Mouse (Mus musculus): ENCODE data around the gene Plekha5. TPM values are rescaled to one million over a fixed set of nuclear protein-coding genes. Genes with fewer than 3 reads are reported as not detected.
"Not testable (repeated sequence)": the region's sequence is repeated elsewhere in the genome, so short reads cannot be mapped to it uniquely, and the experiment has no call there.

Plekha5 gene
- polyA plus RNA-seq, 1 experiment from 2014 or later, result 51.5 TPM

DNA sequence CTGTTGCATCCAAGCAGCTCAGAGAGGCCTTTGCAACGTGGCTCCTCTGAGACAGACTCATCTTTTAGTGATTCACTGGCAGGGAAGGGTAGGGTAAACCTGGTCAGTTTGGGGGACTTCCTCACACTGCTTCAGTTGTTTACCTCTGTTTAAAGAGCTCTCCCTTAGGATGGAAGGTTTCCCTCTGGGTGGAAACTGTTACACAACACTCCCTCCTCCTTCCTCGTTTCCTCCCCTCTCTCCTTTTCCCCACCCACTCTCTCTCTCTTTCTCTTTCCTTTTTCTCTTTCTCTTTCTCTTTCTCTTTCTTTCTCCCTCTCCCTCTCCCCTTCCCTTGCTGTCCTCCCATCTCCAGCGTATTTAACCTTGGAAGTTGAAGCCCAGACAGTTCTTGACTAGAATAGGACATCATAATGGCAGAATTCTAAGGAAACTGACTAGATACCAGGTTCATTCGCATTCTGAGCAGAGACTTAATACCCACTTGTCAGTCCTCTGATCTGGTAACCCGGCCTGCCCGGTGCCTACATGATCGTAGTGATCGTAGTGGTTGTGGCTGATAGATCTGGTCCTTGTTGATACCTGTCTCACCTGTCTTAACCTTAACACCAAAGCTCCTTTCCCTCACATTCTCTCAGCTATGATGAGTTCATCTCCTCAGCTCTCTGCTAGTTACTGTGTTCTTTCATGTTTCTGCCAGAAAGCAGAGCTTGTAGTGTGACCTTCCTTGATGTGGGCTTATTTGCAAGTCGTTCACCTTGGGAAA is 137.5 kb downstream of the Plekha5 start:
- Histone ChIP-seq H3K4me2 (replicated peaks) (no peak overlapping the region), H3K9ac (no peak overlapping the region), H3K4me1 (no peaks in the 10 kb centered on the region), H3K4me3 (replicated peaks) (no peak overlapping the region), H3K9me3 (replicated peaks) (no peaks in the 10 kb centered on the region), H3K27me3 (no peaks in the 10 kb centered on the region), H3K27ac (replicated peaks) (no peak overlapping the region), H3K36me3 (peaks cover 11% of the 10 kb centered on the region)
- WGBS, result 80% methylated on average over 9 of the region's 9 CpGs
- ATAC-seq (ENCODE audit: insufficient number of reproducible peaks, low FRiP score, low TSS enrichment, low read depth), result no peak

DNA sequence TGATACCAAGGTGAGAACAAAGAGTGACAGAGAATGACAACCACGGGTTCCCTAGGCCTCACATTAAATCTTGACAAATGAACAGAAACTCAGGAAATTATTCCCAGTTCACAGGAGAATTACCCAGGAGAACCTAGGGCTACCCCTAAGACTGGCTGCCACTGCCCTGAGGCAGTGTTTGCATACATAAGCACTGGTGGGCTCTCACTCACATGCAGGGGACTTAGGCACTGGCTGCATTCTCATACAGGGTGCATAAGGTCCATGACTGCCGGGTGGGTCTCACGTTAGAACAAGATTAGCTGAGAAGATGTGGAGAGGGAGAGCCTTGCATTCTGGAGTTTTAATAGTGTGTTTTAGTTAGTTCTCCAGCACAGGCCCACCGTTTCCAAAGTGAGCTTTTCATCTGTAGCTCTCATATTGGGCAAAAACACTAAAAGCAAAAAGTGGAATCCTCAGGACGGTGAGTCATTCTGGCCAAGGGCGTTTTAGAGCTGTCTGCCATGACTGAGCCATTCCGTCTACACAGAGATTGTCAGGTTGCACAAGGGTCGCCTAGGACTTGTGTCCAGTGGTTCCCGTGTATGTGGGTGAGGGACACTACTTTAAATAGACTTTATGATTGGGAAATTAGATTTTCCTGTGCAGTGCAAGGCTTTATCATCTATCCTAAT is 138.2 kb downstream of the Plekha5 start:
- Histone ChIP-seq H3K4me1 (no peaks in the 10 kb centered on the region), H3K4me2 (replicated peaks) (no peak overlapping the region), H3K4me3 (replicated peaks) (no peak overlapping the region), H3K36me3 (peaks cover 11% of the 10 kb centered on the region), H3K27me3 (no peaks in the 10 kb centered on the region), H3K9ac (no peak overlapping the region), H3K27ac (replicated peaks) (no peak overlapping the region), H3K9me3 (replicated peaks) (no peaks in the 10 kb centered on the region)
- no peak for ATAC-seq (ENCODE audit: insufficient number of reproducible peaks, low FRiP score, low TSS enrichment, low read depth)
- 80% methylated on average over 9 of the region's 9 CpGs for WGBS

DNA sequence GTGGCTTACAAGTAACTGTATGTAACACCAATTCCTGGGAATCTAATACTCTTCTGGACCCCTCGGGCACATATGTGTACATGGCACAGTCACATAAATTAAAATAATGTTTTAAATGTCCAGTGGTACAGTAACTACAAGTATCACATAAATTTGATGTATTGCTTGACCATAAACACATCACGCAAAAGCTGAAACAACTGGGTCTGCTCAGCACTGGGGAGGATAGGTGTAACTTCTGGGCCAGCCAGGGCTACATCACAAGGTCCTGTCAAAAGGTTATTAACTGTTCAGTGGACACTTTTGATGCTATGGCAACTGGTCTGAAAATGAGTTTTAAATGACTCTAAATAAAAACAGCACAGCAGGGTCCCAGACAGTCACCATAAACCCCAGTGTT is 143.3 kb downstream of the Plekha5 start:
- Histone ChIP-seq H3K9me3 (replicated peaks) (no peaks in the 10 kb centered on the region), H3K4me3 (replicated peaks) (no peak overlapping the region), H3K27me3 (no peaks in the 10 kb centered on the region), H3K4me2 (replicated peaks) (no peak overlapping the region), H3K4me1 (no peaks in the 10 kb centered on the region), H3K9ac (no peak overlapping the region), H3K36me3 (peaks cover 22% of the 10 kb centered on the region), H3K27ac (replicated peaks) (no peak overlapping the region)
- 88% methylated on average over 2 of the region's 2 CpGs for WGBS
- no peak for ATAC-seq (ENCODE audit: insufficient number of reproducible peaks, low FRiP score, low TSS enrichment, low read depth)

DNA sequence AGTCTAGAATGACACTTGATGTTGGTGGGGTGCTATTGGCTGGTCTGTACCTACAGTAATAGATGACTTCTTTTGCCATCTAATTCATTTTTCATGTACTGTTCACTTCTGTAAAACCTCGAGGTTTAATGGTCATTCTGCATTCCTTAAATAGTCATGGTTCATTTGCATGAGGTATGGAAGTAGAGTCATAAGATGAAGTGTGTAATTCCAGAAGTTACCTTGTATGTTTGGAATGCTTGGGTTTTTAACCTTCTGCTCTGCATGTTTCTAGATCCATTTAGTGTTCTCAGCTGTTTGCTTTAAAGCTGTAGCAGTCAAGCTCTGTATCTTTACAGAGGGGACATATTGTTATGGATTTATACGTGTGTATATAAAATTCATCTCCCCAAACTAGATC is 144.0 kb downstream of the Plekha5 start:
- ATAC-seq (ENCODE audit: insufficient number of reproducible peaks, low FRiP score, low TSS enrichment, low read depth), result no peak
- H3K36me3 ChIP-seq, result peaks cover 29% of the 10 kb centered on the region
- no peak overlapping the region for H3K9ac ChIP-seq
- WGBS, result 53% methylated on average over 2 of the region's 2 CpGs
- H3K27me3 ChIP-seq, result no peaks in the 10 kb centered on the region
- H3K9me3 ChIP-seq (replicated peaks), result no peaks in the 10 kb centered on the region
- H3K4me3 ChIP-seq (replicated peaks), result no peak overlapping the region
- H3K4me1 ChIP-seq, result no peaks in the 10 kb centered on the region
- no peak overlapping the region for H3K27ac ChIP-seq (replicated peaks)
- H3K4me2 ChIP-seq (replicated peaks), result no peak overlapping the region

DNA sequence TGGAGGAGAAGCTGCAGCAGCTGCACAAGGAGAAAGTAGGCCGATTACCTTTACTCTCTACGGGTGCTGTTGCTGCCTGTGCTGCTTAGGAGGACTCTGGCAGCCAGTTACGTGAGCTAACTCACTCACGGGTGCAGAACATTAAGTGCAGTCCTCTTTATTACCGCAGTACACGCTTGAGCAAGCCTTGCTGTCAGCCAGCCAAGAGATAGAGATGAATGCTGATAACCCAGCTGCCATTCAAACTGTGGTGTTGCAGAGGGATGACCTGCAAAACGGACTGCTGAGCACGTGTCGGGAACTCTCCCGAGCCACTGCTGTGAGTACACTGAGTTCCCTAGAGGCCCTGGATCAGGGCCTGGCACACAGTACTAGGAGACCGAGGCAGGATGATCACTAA is 146.3 kb downstream of the Plekha5 start:
- no peaks in the 10 kb centered on the region for H3K9me3 ChIP-seq (replicated peaks)
- no peak overlapping the region for H3K9ac ChIP-seq
- H3K27me3 ChIP-seq, result no peaks in the 10 kb centered on the region
- H3K4me3 ChIP-seq (replicated peaks), result no peak overlapping the region
- WGBS, result 73% methylated on average over 11 of the region's 11 CpGs
- no peak for ATAC-seq (ENCODE audit: insufficient number of reproducible peaks, low FRiP score, low TSS enrichment, low read depth)
- H3K27ac ChIP-seq (replicated peaks), result no peak overlapping the region
- H3K4me2 ChIP-seq (replicated peaks), result no peak overlapping the region
- no peaks in the 10 kb centered on the region for H3K4me1 ChIP-seq
- H3K36me3 ChIP-seq, result peaks cover 47% of the 10 kb centered on the region

DNA sequence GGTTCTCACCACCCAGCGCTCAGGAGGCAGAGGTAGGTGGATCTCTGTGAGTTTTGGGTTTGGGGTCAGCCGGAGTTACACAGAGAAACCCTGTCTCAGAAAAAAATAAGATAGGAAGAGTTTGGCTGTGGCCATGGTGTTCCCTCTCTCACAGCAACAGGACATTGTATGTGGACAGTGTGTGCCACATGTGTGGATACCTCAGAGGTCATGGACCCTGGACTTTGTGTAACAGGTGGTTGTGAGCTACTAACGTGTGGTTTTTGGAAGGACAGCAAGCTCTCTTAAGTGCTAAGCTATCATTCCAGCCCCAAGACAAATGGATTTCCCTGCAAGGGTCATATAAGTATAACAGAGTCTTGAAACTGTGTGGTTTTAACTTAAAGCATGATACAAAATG is 151.1 kb downstream of the Plekha5 start:
- H3K36me3 ChIP-seq, result peaks cover 52% of the 10 kb centered on the region
- WGBS, result 93% methylated on average over 3 of the region's 3 CpGs

DNA sequence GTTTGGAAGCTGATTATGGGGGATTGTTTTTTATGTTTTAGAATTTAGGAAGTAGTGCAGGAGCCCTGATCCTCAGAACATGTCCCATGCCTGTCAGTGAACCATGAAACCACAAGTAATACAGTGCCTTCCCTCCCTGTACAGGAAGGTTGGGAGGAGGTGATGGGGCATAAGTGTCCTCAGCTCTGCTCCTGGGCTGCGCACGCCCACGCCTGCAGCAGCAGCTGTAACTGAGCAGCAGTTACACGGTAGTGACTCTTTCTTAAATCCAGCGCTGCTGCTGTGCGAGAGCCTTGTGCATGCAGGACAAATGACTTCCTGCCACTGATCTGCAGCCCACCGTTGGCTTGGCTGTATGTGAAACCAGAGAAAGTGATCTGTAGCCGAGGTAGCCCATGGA is 152.3 kb downstream of the Plekha5 start:
- Histone ChIP-seq H3K9me3 (replicated peaks) (no peaks in the 10 kb centered on the region), H3K4me2 (replicated peaks) (no peak overlapping the region), H3K9ac (no peak overlapping the region), H3K4me3 (replicated peaks) (no peak overlapping the region), H3K27me3 (no peaks in the 10 kb centered on the region), H3K4me1 (no peaks in the 10 kb centered on the region), H3K27ac (replicated peaks) (no peak overlapping the region), H3K36me3 (peaks cover 44% of the 10 kb centered on the region)
- no peak for ATAC-seq (ENCODE audit: insufficient number of reproducible peaks, low FRiP score, low TSS enrichment, low read depth)
- 68% methylated on average over 8 of the region's 8 CpGs for WGBS

More for the DNA sequence above, 151.1 kb downstream of the Plekha5 start:
- Histone ChIP-seq H3K9ac (no peak overlapping the region), H3K4me3 (replicated peaks) (no peak overlapping the region), H3K9me3 (replicated peaks) (no peaks in the 10 kb centered on the region), H3K27ac (replicated peaks) (no peak overlapping the region), H3K4me1 (no peaks in the 10 kb centered on the region), H3K27me3 (no peaks in the 10 kb centered on the region), H3K4me2 (replicated peaks) (no peak overlapping the region)
- ATAC-seq (ENCODE audit: insufficient number of reproducible peaks, low FRiP score, low TSS enrichment, low read depth), result no peak

DNA sequence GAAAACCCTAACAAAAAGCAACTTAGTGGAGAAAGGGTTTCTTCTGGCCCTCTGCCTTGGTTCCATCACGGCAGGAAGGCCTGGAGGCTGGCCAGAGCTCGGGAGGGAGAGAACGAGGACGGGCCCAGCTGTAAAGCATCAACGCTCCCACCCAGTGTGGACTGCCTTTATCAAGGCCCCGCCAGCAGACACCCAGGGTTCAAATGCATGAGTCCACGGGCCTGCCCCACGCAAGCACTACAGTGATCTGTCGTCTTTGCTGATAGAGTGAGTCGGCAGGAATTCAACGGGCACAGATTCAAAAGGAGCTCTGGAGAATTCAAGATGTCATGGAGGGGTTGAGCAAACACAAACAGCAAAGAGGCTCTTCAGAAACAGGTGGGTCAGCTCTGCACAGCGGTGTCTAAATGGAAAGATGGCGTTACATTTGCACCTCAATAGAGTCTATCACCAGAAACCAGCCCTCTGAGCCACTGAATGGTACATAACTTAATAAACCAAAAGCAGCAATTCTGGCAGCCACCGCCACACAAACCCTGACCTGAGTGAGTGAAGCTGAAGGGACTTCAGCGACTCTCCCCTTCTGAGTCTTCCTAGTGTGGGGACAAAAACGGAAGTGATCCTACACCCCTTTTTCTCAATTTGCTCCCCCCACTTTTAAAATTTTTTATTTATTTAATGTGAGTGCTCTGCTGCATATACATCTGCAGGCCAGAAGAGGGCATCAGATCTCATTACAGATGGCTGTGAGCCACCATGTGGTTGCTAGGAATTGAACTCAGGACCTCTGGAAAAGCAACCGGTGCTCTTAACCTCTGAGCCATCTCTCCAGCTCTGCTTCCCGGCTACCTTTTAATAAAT is 153.3 kb downstream of the Plekha5 start:
- peaks cover 39% of the 10 kb centered on the region for H3K36me3 ChIP-seq
- ATAC-seq (ENCODE audit: insufficient number of reproducible peaks, low FRiP score, low TSS enrichment, low read depth), result no peak
- H3K9ac ChIP-seq, result no peak overlapping the region
- H3K27ac ChIP-seq (replicated peaks), result no peak overlapping the region
- WGBS, result 78% methylated on average over 18 of the region's 18 CpGs
- H3K4me3 ChIP-seq (replicated peaks), result no peak overlapping the region
- H3K9me3 ChIP-seq (replicated peaks), result no peaks in the 10 kb centered on the region
- no peaks in the 10 kb centered on the region for H3K27me3 ChIP-seq
- H3K4me2 ChIP-seq (replicated peaks), result no peak overlapping the region
- H3K4me1 ChIP-seq, result no peaks in the 10 kb centered on the region

DNA sequence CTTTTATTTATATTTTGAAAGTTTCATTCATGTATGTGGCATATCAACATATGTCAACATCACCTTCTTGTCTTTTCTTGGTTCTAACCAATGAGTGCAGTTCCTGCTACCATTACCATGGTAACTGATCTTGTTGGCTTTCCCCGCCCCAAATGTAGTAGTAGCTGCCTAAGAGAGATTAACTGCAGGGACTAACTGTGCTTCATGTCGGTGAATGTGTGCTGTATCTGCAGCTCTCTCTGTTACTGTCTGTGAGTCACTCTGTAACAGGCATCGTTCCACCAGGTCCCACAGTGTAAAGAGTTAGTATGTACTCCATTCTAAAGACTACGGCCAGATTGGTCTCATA is 153.9 kb downstream of the Plekha5 start:
- H3K4me1 ChIP-seq, result no peaks in the 10 kb centered on the region
- H3K4me2 ChIP-seq (replicated peaks), result no peak overlapping the region
- H3K27me3 ChIP-seq, result no peaks in the 10 kb centered on the region
- 93% methylated on average over 4 of the region's 4 CpGs for WGBS
- H3K9me3 ChIP-seq (replicated peaks), result no peaks in the 10 kb centered on the region
- ATAC-seq (ENCODE audit: insufficient number of reproducible peaks, low FRiP score, low TSS enrichment, low read depth), result no peak
- no peak overlapping the region for H3K27ac ChIP-seq (replicated peaks)
- H3K36me3 ChIP-seq, result peaks cover 37% of the 10 kb centered on the region
- no peak overlapping the region for H3K9ac ChIP-seq
- no peak overlapping the region for H3K4me3 ChIP-seq (replicated peaks)

DNA sequence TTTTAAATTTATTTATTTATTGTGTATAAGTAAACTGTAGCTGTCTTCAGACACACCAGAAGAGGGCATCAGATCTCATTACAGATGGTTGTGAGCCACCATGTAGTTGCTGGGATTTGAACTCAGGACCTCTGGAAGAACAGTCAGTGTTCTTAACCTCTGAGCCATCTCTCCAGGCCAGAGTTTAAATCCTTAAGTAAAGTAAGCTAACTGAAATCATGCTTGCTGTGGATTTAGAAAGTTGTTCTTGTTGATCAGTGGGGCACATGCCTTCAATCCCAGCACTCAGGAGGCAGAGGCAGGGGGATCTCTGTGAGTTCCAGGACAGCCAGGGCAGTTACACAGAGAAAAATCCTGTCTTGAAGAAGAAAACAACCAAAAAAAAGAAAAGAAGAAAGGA is 155.1 kb downstream of the Plekha5 start:
- H3K4me2 ChIP-seq (replicated peaks); ATAC-seq (ENCODE audit: insufficient number of reproducible peaks, low FRiP score, low TSS enrichment, low read depth); H3K27me3 ChIP-seq; H3K27ac ChIP-seq (replicated peaks); H3K9ac ChIP-seq; H3K4me3 ChIP-seq (replicated peaks); H3K9me3 ChIP-seq (replicated peaks); H3K4me1 ChIP-seq: not testable (repeated sequence)
- peaks cover 33% of the 10 kb centered on the region for H3K36me3 ChIP-seq

DNA sequence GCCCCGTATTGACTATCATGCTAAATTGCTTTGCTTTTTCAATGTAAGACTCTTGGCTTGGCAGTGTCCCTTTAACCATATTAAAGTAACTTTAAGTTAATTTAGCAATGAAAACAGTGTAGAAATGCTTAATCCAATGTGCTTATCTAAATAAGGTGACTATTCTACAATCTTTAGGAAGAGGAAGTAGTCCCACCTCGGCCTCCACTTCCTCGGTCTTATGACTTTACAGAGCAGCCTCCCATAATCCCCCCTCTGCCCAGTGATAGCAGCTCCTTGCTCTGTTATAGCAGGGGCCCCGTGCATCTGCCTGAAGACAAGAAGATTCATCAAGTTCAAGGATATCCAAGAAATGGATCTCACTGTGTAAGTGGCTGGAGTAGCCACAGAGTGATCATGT is 156.3 kb downstream of the Plekha5 start:
- WGBS, result 84% methylated on average over 4 of the region's 4 CpGs
- Histone ChIP-seq H3K4me3 (replicated peaks) (no peak overlapping the region), H3K4me2 (replicated peaks) (no peak overlapping the region), H3K9ac (no peak overlapping the region), H3K27me3 (no peaks in the 10 kb centered on the region), H3K4me1 (no peaks in the 10 kb centered on the region), H3K9me3 (replicated peaks) (no peaks in the 10 kb centered on the region), H3K27ac (replicated peaks) (no peak overlapping the region), H3K36me3 (peaks cover 23% of the 10 kb centered on the region)
- ATAC-seq (ENCODE audit: insufficient number of reproducible peaks, low FRiP score, low TSS enrichment, low read depth), result no peak

Data from embryonic facial prominence, embryonic 15.5 days (tissue).